Mouse (Mus musculus) megakaryocyte, embryonic 14.5 days (primary cell): ENCODE results near the gene Ess2.

Source experiments
- FLI1 ChIP-seq: IDR thresholded peaks from 2 replicates; pipeline ENCODE4 v1.6.1; 2012; ENCODE audit warnings: low read length, inconsistent platforms, mixed read lengths
- GATA1 ChIP-seq: IDR thresholded peaks from 3 replicates; pipeline ENCODE4 v1.6.1; 2012; ENCODE audit warnings: mixed read lengths, low read length, inconsistent platforms, borderline replicate concordance

GRCm38 (mm10) chr16:17929211-17929610, 18.1 kb upstream of the Ess2 start:
- TF ChIP-seq GATA1 (no peak), FLI1 (no peak)
